Mouse (Mus musculus): ENCODE results near the gene Cdh15.

- TF ChIP-seq POLR2A (IDR thresholded peaks at IDR 0.05; ENCODE audit: insufficient read depth, low read depth, low read length) = no peak
- no peak for TF ChIP-seq CTCF (IDR thresholded peaks at IDR 0.05; ENCODE audit: insufficient read depth, low read depth, low read length)
Observed at GRCm38 (mm10) chr8:122849152-122849910, 1.6 kb downstream of the Cdh15 start.

Data from olfactory bulb, adult 2 months (tissue).